Mouse (Mus musculus) erythroblast, embryonic 14.5 days (primary cell): ENCODE results near the gene Gm49373.

Experiments
- GATA1 ChIP-seq: IDR thresholded peaks from 2 replicates; pipeline ENCODE4 v1.6.1; 2012; ENCODE audit warnings: low read length, inconsistent platforms, mixed read lengths
- TAL1 ChIP-seq: IDR thresholded peaks from 3 replicates; pipeline ENCODE4 v1.6.1; 2012; ENCODE audit warnings: low read length, inconsistent platforms, mixed read lengths

GRCm38 (mm10) chr9:21107607-21108237 is 34.8 kb upstream of the Gm49373 start:
- TF ChIP-seq TAL1 (no peak), GATA1 (no peak)
